Mouse (Mus musculus) heart, embryonic 14.5 days (tissue): ENCODE measurements around the gene Vsnl1. TPM values are rescaled to one million over a fixed set of nuclear protein-coding genes. Genes with fewer than 3 reads are reported as not detected.
A peak's percentile ranks its signal among the peaks of the same experiment; 100 is the strongest.

Source experiments
- ATAC-seq: fragments of 200-750 bp; cut with Nextera tagmentation; 2 replicates; pipeline ENCODE4 v1.8.0; 2017; ENCODE audit warnings: low read depth, moderate TSS enrichment; ENCODE audit not compliant: insufficient number of reproducible peaks, insufficient read depth, low FRiP score
- H3K27ac ChIP-seq, 2 experiments: fragments of 200-500 bp in 1 of 2; fragments of 300-500 bp in 1 of 2; sonication (generic) in 1 of 2; replicated peaks in 1 of 2; 2 replicates each; pipeline ENCODE4 v1.5.1; 2012 to 2014; ENCODE audit warnings: low read depth in 2 of 2, low read length in 2 of 2, control low read depth in 1 of 2, mild to moderate bottlenecking in 1 of 2, mixed read lengths in 1 of 2; ENCODE audit not compliant: control insufficient read depth in 1 of 2, insufficient read depth in 1 of 2
- H3K27me3 ChIP-seq: fragments of 300-500 bp; sonication (generic); 2 replicates; pipeline ENCODE4 v1.6.1; 2014; ENCODE audit warnings: mild to moderate bottlenecking, low read length, control low read depth; ENCODE audit not compliant: control insufficient read depth, insufficient read depth
- H3K36me3 ChIP-seq: fragments of 300-500 bp; sonication (generic); 2 replicates; pipeline ENCODE4 v1.6.1; 2014; ENCODE audit warnings: mild to moderate bottlenecking, control low read depth, low read length, mixed read lengths; ENCODE audit not compliant: control insufficient read depth, insufficient read depth
- H3K4me1 ChIP-seq, 2 experiments: fragments of 200-500 bp in 1 of 2; fragments of 300-500 bp in 1 of 2; sonication (generic) in 1 of 2; 2 replicates each; pipeline ENCODE4 v1.6.1; 2012 to 2014; ENCODE audit warnings: low read length in 2 of 2, control low read depth in 1 of 2, mixed read lengths in 1 of 2; ENCODE audit not compliant: control insufficient read depth in 2 of 2, insufficient read depth in 2 of 2
- H3K4me2 ChIP-seq: fragments of 300-500 bp; sonication (generic); 2 replicates; pipeline ENCODE4 v1.6.1; 2014; ENCODE audit warnings: mild to moderate bottlenecking, low read length
- H3K4me3 ChIP-seq, 2 experiments: fragments of 200-500 bp in 1 of 2; fragments of 300-500 bp in 1 of 2; sonication (generic) in 1 of 2; 2 replicates each; pipeline ENCODE4 v1.5.1; 2012 to 2014; ENCODE audit warnings: low read length in 2 of 2, mild to moderate bottlenecking in 2 of 2, control low read depth in 1 of 2, low read depth in 1 of 2, moderate library complexity in 1 of 2; ENCODE audit not compliant: control insufficient read depth in 1 of 2, insufficient read depth in 1 of 2
- H3K9ac ChIP-seq: fragments of 300-500 bp; sonication (generic); 2 replicates; pipeline ENCODE4 v1.6.1; 2014; ENCODE audit warnings: mild to moderate bottlenecking, low read length
- H3K9me3 ChIP-seq: fragments of 300-500 bp; sonication (generic); 2 replicates; pipeline ENCODE4 v1.6.1; 2016; ENCODE audit warnings: low read length, control low read depth; ENCODE audit not compliant: control insufficient read depth
- WGBS: fragments of 180-500 bp; shearing (Covaris S2); extraction: QIAGEN DNeasy Blood & Tissue Kit; methylation state at CpG from one replicate; pipeline ENCODE4 v1.1.7; 2014; 5-methylcytosine and 5-hydroxymethylcytosine counted together
- polyA plus RNA-seq: library from polyadenylated mRNA; unstranded; fragments of >200 nt; fragmentation: Nextera tagmentation; extraction: Ambion mirVana; gene quantifications from 2 replicates; pipeline ENCODE4 v1.2.1, GENCODE M21; 2014

Gene Vsnl1
- polyA plus RNA-seq, 1 experiment from 2014 or later: 31.9 TPM

DNA sequence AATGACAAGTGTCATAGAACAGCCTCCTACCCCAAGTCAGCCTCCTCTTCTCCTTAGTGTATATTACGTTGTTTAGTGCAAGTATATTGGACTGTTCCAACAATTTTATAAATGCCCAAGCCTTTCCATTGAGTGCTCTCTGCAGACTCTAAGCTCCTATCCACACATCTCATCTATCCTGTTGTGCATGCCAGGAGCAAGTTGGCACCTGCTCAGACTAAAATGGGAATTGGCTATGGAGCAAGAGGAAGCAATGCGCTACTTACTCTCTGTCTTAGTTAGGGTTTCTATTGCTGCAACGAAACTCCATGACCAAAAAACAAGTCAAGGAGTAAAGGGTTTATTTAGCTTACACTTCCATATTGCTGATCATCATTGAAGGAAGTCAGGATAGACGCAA lies 28.7 kb downstream of the Vsnl1 start:
- no peak for ATAC-seq
- Histone ChIP-seq H3K4me3 (no peak overlapping the region), H3K9me3 (no peaks in the 10 kb centered on the region), H3K4me1 (no peaks in the 10 kb centered on the region), H3K9ac (no peak overlapping the region), H3K4me2 (no peak overlapping the region), H3K36me3 (no peaks in the 10 kb centered on the region), H3K27ac (no peak overlapping the region), H3K27me3 (no peaks in the 10 kb centered on the region)
- WGBS: 85% methylated on average over 4 of the region's 4 CpGs

DNA sequence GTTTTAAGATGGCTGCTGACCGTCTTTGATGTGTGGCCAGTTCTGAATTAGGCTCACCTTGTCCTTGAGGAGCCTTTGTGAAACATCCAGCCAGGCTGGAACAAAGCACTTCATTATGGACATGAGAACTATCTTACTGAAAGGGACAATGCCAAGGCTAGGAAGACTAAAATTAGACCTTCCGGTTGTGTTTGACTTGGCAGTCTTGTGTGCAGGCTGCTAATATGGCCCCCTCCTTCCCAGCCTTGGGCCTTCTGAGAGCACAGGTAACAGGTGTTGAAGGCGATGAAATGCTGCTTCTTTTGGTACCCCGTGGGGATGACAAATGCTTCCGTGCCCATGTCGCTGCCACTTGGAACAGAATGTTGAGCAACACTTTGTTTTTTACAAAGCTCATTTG lies 37.6 kb downstream of the Vsnl1 start:
- Histone ChIP-seq H3K27me3 (no peaks in the 10 kb centered on the region), H3K4me3 (no peak overlapping the region), H3K9me3 (no peaks in the 10 kb centered on the region), H3K9ac (no peak overlapping the region), H3K4me1 (no peaks in the 10 kb centered on the region), H3K27ac (no peak overlapping the region), H3K4me2 (no peak overlapping the region), H3K36me3 (no peaks in the 10 kb centered on the region)
- no peak for ATAC-seq
- 85% methylated on average over 6 of the region's 6 CpGs for WGBS

GRCm38 (mm10) chr12:11397029-11397428 lies 39.4 kb downstream of the Vsnl1 start:
- Histone ChIP-seq H3K9ac (no peak overlapping the region), H3K27ac (no peak overlapping the region), H3K36me3 (no peaks in the 10 kb centered on the region), H3K4me3 (no peak overlapping the region), H3K4me2 (no peak overlapping the region), H3K4me1 (0 out of 4 replicates have a peak, but pooled peaks cover 0 to 9% of the 10 kb centered on the region in 2 experiments), H3K9me3 (no peaks in the 10 kb centered on the region), H3K27me3 (no peaks in the 10 kb centered on the region)
- no peak for ATAC-seq
- 73% methylated on average over 5 of the region's 5 CpGs for WGBS

DNA sequence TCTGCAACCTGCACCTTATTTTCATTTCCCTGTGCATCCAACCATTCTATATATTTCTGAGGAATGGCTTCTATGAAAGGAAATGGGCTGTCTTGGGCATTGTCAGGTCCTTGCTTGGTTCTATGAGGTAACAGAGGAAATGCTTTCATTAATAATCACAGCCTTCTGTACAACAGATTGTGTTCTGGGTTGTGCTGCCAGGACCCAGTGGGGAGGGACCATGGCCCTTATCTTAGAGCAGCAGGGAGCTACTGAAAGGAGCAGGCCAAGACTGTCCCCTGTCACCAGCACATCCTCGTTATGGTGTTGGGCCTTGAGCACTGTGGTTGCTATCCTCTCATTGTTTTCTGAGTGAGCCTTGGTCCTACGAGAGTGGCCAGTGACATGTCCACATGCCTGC lies 40.9 kb downstream of the Vsnl1 start:
- Histone ChIP-seq H3K9me3 (no peaks in the 10 kb centered on the region), H3K4me3 (no peak overlapping the region), H3K36me3 (no peaks in the 10 kb centered on the region), H3K4me1 (peaks cover 4 to 24% of the 10 kb centered on the region in 2 experiments), H3K27me3 (no peaks in the 10 kb centered on the region), H3K9ac (no peak overlapping the region), H3K27ac (no peak overlapping the region), H3K4me2 (no peak overlapping the region)
- WGBS: 32% methylated on average over 2 of the region's 2 CpGs
- ATAC-seq: no peak

DNA sequence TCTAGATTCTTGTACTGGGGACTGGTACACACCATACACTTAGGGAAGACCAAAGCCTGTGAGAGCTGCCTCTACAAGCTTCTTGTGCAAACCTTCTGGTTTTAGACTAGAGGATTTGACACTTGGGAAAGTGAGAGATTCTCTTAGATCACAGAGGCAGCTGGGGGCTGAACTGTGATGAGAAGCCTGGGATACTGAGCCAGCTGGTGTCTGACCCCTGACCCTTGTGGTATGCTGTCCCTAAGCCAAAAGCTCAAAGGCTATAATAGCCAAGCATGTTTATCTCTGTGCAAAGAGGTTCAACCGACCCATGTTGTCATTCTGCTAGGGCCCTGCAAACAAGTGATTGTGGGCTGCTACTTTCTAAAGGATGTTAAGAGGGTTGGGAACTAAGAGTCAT lies 43.9 kb downstream of the Vsnl1 start:
- H3K4me3 ChIP-seq: no peak overlapping the region
- no peaks in the 10 kb centered on the region for H3K27me3 ChIP-seq
- 36% methylated on average over 1 of the region's 1 CpGs for WGBS
- peaks cover 4 to 27% of the 10 kb centered on the region in 2 experiments for H3K4me1 ChIP-seq
- H3K4me2 ChIP-seq: no peak overlapping the region
- ATAC-seq: no peak
- H3K27ac ChIP-seq: 0 out of 4 replicates have a peak overlapping the region, but pooled peaks of 1 of the 2 experiments have one; percentile 11
- H3K9ac ChIP-seq: no peak overlapping the region
- no peaks in the 10 kb centered on the region for H3K9me3 ChIP-seq
- no peaks in the 10 kb centered on the region for H3K36me3 ChIP-seq

DNA sequence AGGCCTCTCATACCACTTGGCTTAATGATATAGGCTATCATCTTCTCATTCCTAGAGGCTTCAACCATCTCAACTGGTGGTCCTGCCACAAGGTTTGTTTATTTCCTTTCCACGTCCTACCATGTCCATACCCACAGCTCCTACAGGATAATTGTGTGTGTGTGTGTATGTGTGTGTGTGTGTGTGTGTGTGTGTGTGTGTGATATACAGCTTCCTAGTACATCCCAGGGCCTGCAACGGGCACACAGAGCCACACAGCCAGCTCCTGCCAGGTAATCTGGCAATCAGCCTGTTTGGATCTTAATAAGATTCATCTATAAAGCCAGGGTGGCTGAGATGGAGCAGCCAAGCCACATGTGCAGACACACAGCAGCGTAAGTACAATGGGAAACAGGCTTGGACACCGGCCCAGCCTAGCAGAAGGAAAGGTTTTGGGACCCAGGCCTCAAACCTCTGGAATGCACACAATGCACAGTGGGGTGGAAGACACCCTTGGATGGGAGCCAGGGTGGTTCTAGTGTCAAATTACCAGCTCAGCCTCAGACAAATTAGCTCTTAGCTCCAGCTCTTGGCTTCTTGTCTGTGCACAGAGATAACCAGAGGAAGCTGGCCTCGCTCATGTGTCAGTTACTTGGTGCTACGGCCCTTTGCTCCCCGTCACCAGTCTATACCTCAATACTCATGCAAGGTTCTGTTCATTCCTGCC lies 45.0 kb downstream of the Vsnl1 start:
- H3K4me3 ChIP-seq: no peak overlapping the region
- H3K9ac ChIP-seq: no peak overlapping the region
- H3K9me3 ChIP-seq: no peaks in the 10 kb centered on the region
- WGBS: 15% methylated on average over 7 of the region's 7 CpGs
- H3K4me1 ChIP-seq: peaks cover 4 to 27% of the 10 kb centered on the region in 2 experiments
- H3K4me2 ChIP-seq: no peak overlapping the region
- no peaks in the 10 kb centered on the region for H3K36me3 ChIP-seq
- H3K27ac ChIP-seq: peak overlapping the region; percentile 8 to 15; a peak in 1 of 4 replicates
- no peaks in the 10 kb centered on the region for H3K27me3 ChIP-seq
- peak; percentile 74 for ATAC-seq

- WGBS: 84% methylated on average over 7 of the region's 7 CpGs
- H3K4me2 ChIP-seq: no peak overlapping the region
Observed at GRCm38 (mm10) chr12:11389141-11389540, 47.3 kb downstream of the Vsnl1 start.

GRCm38 (mm10) chr12:11384754-11385153 lies 51.7 kb downstream of the Vsnl1 start:
- Histone ChIP-seq H3K9me3 (no peaks in the 10 kb centered on the region), H3K4me2 (no peak overlapping the region), H3K4me1 (no peaks in the 10 kb centered on the region; a peak in 1 of 4 replicates), H3K4me3 (no peak overlapping the region), H3K36me3 (no peaks in the 10 kb centered on the region), H3K9ac (no peak overlapping the region), H3K27ac (no peak overlapping the region), H3K27me3 (no peaks in the 10 kb centered on the region)
- no peak for ATAC-seq
- WGBS: 73% methylated on average over 1 of the region's 1 CpGs

More at GRCm38 (mm10) chr12:11389141-11389540, 47.3 kb downstream of the Vsnl1 start:
- Histone ChIP-seq H3K36me3 (no peaks in the 10 kb centered on the region), H3K4me1 (peaks cover 4 to 27% of the 10 kb centered on the region in 2 experiments), H3K9me3 (no peaks in the 10 kb centered on the region), H3K9ac (no peak overlapping the region), H3K4me3 (no peak overlapping the region), H3K27me3 (no peaks in the 10 kb centered on the region), H3K27ac (no peak overlapping the region)
- ATAC-seq: no peak
